Mouse (Mus musculus) layer of hippocampus, adult 18-20 months (tissue): Measurements from ENCODE around the gene Larp4b. TPM values are rescaled to one million over a fixed set of nuclear protein-coding genes. Genes with fewer than 3 reads are reported as not detected.

ENCODE experiments used
- DNase-seq, 2 experiments: peaks; one replicate each; pipeline ENCODE4 v3.0.0; 2022; ENCODE audit warnings: low spot score in 2 of 2
- total RNA-seq, 2 experiments: library from RNA; stranded (reverse); gene quantifications; 2 replicates each; pipeline ENCODE4 v1.2.3; 2021

The Larp4b gene
- total RNA-seq, 2 experiments from 2014 or later, result 68.0 to 70.3 TPM

GRCm38 (mm10) chr13:9120835-9121542 lies 27.3 kb downstream of the Larp4b start:
- no peak for DNase-seq

DNA sequence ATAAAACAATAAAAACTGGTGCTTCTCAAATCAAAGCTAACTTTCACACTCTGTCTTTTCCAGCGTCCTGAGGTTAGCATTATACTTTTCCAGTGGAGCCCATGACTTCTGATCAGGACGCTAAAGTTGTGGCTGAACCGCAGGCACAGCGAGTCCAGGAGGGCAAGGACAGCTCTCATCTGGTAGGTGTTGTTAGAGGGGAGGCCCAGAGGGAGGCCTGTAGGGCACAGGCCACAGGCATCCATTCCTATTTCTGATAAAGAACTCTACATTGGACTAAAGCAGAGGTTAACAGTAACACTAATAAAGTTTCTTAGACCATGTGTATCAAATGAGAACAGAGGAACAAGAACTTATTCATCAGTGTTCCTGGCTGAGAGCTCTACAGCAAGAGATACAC lies 28.4 kb downstream of the Larp4b start:
- no peak for DNase-seq

GRCm38 (mm10) chr13:9125193-9125592 lies 31.5 kb downstream of the Larp4b start:
- DNase-seq, result no peak

DNA sequence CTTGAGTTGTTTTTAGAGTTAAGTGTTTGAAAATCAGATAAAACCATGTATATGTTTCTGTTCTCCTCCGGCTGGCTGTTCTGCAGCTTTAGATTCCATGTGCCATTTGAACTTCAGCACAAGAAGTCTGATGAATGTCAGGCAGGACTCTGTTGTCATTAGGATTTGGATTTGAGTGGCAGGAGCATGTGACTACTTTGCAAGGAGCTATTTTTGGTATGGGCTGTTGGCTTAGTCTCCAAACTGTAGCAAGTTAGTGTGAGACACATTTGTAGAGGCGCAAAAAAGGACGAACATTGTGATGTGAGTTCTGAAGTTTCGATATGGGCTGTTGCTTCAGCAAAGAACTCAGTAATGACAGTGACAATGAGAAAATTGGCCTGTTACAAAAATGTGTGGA lies 34.0 kb downstream of the Larp4b start:
- DNase-seq, result peak in 1 of 2 experiments; percentile 22

DNA sequence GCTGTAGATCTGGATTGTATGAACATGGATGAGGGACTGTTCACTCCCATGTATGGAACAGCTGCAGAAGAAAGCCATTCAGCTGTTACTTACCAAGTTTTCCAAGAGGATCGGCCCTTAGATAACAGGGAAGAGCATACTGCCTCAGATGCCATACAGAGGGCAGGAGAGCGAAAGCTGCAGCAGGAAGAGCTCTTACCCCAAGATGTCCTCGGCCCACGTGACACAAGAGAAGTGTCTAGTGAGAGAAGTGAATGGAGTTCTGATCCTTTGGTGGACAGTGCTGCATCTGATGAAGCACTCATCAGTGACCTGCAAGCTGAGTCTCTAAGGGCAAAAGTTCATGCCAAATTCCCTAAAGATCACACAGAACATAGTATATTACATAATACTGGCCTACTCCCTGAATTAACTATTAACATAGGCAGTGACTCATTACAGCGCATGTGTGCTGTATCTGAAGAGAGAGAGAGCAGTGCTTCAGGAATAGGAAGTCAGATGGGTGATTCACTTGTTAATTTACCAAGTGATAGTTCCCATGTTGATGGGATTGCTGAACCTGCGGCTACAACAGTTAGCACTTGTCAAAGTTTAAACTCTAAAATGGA lies 35.1 kb downstream of the Larp4b start:
- no peak for DNase-seq

GRCm38 (mm10) chr13:9134421-9134820 lies 40.7 kb downstream of the Larp4b start:
- DNase-seq, result no peak

GRCm38 (mm10) chr13:9136088-9136487 lies 42.4 kb downstream of the Larp4b start:
- DNase-seq, result no peak

- DNase-seq, result peak; percentile 25 to 49
These were observed 43.1 kb downstream of the Larp4b start for GRCm38 (mm10) chr13:9136733-9137132.

DNA sequence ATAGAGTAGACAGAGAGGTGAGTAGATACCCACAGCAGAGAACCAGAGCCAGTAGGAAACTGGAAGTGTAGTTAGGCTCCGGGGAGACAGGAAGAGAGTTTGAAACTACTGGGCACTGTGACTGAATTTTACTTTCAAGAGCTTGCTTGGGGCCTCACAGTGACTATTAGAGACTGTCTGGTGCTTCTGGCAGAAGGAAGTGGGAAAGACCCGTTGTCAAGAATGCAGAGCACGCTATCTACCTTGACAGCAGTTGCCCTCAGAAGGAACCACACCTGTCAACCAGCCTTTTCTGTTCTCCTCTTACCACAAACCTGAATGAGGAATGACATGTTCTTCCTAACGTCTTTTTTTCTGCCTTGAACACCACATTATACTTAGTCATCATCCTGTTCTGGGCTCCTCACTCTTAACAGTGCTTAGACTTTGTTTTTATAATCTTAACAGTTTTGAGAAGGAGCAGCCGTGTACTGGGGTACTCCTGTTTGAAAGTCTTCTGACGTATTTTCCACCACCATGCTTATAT lies 45.8 kb downstream of the Larp4b start:
- no peak for DNase-seq

- DNase-seq, result no peak
These were observed 46.5 kb downstream of the Larp4b start for GRCm38 (mm10) chr13:9140204-9140603.

- no peak for DNase-seq
These were observed 48.7 kb downstream of the Larp4b start for GRCm38 (mm10) chr13:9142371-9142770.

DNA sequence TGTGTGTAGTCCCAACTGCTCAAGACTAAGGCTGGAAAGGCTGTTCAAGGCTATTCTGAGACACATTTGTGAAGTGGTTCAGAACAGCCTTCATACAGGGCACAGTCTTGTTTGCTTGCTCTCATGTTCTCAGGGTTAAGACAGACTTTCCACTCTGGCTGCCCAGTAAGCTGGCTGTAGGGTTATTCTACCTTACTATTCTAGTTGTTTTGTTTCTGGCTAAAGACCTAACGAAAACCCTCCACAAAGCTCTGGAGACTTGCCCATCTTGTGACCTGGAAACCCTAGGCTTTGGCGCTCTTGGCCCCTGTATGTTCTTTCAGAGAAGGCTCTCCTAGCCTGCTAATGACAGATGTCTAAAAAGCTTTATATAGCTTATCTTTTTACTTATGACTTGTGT lies 55.1 kb downstream of the Larp4b start:
- no peak for DNase-seq

- DNase-seq, result no peak
These were observed 56.0 kb downstream of the Larp4b start for GRCm38 (mm10) chr13:9149473-9150217.

- DNase-seq, result no peak
These were observed 57.4 kb downstream of the Larp4b start for GRCm38 (mm10) chr13:9151100-9151499.

DNA sequence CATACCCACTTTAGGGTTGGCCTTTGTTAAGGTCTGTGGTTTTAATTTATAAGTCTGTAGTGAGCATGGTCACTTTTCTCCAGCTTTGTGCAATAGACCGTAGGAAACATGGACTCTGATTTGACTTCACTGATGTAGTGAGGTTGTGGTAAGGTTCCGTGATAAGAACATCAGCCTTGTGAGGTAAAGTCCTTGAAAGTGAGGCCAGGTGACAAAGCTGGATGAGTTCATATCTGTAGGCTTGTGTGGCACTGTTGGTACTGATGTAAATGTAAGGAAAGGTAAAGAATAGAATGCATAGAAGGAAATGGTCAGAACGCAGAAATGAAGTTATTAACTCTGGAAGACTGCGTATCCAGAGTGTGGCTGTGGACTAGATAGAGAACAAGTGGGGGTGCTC lies 57.9 kb downstream of the Larp4b start:
- DNase-seq, result no peak

- no peak for DNase-seq
These were observed 58.6 kb downstream of the Larp4b start for GRCm38 (mm10) chr13:9152267-9152666.

DNA sequence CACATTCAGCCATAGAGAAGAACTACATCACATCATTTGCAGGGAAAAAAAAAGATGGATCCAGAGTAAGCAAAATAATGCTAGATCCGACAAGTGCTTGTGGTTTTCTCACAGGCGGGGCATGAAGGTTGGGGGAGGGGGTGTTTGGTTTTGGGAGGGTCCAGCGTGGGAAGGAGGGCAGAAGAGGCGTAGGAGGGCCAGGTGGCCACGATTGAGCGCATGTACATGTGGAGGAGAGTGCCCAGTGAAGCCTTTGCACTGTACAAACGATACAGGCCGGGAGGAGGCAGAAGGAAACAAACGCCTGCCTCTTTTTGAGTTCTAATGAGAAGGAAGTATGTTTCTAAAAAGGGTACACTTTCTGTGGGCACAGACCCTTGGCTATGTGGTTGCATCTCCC lies 60.1 kb downstream of the Larp4b start:
- no peak for DNase-seq

DNA sequence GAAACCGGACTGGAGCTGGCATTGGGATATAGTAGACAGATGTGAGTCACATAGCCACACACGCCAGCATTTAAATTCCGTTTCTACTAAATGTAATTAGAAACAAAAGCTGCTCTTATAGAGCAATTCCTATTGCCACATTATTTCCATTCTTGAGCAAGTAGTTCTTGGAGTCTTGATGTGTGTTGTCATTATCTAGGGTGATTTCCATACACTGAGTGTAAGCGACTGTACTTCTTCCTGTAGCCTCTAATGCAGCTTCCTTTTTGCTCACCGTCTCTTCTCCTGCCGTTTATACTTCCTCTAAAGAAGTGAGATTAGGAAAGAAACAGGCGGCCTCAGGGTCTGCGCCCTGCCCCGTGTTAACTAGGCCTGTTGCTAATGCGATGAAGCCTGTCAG lies 65.6 kb downstream of the Larp4b start:
- no peak for DNase-seq

DNA sequence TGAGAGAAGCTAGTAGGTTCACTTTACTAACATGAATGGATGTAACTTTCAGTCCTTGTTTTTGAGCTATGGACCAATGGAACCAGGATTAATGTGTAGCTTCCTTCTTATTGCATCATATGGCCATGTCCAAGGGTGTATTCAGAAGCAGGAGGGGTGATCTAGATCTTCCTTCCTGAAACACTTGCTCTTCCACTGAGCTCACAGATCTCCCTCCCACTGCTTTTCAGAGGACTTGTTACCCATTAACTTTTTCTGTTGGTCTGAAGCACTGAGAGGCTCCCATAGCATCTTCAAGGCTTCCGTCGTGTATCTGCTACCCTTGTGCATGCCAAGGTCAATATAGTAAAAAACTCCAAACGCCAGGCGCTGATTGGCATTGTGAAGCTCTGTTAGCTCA lies 69.2 kb downstream of the Larp4b start:
- DNase-seq, result no peak

GRCm38 (mm10) chr13:9167842-9168241 lies 74.2 kb downstream of the Larp4b start:
- no peak for DNase-seq

GRCm38 (mm10) chr13:9169616-9170015 lies 75.9 kb downstream of the Larp4b start:
- no peak for DNase-seq

- no peak for DNase-seq
These were observed 77.0 kb downstream of the Larp4b start for GRCm38 (mm10) chr13:9170726-9171125.
